Mouse (Mus musculus): ENCODE measurements at regions not wholly inside any gene's neighbourhood (a gene's known extent, or its start where the extent isn't known, plus 50 kb on each side); places are given as distances from the start of the nearest gene placed in this dataset.

- TF ChIP-seq CTCF (IDR thresholded peaks at IDR 0.05; ENCODE audit: low read depth) (no peak), EP300 (IDR thresholded peaks at IDR 0.05; ENCODE audit: low read depth) (no peak)
Observed at GRCm38 (mm10) chr9:79525000-79525399, 193.6 kb downstream of the Col12a1 start.

Data from heart, postnatal 0 days (tissue).